Mouse (Mus musculus) activated CD4-positive, CD25-positive, alpha-beta regulatory T cell (primary cell): ENCODE data around the gene Sftpd. TPM values are rescaled to one million over a fixed set of nuclear protein-coding genes. Genes with fewer than 3 reads are reported as not detected.

Experiments
- polyA plus RNA-seq, 2 experiments: library from polyadenylated mRNA; unstranded; fragments of 100-300 nt; shearing (Covaris generic); gene quantifications; one replicate each; pipeline ENCODE4 v1.2.1; 2017

Gene Sftpd
- polyA plus RNA-seq = under 1 TPM in 1 of 2 experiments, not detected in 1; 0.25 TPM

DNA sequence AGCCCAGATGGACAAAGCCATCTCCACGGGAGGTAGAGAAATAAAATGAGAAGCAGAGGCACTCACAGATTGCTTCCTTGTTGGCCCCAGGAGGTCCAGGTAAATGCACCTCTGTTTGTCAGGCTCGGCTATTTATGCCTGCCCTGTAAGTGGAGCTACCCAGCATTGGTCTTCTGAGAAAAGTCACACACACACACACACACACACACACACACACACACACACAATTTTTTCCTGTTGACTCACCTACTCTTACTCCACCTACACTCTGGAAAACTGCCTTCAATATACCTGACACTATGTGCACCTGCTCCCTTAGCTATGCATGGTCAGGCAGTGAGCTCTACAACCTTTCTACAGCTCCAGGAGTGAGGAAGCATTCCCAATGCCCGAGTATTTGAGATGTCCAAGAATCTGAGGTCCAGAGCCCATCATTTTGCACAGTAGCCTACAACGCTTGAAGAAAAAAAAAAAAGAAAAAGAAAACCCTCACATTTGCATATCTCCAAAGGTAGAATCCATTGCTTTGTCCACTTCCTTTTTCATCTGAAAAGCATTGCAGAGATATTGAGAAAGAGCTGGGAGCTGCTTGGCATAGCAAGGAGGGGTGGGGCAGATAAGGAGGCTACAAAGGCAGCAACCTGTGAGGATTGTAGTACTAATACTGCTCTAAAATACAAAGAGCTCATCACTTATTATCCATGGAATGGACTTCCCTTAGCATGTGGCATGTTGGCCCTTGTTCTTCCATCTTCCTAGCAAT, at the start of gene Sftpd:
Gene Sftpd, minus strand, starts transcription at position 91 of the 763 bp plus-strand sequence.

GRCm38 (mm10) chr14:41151220-41151898, 33.6 kb downstream of the Sftpd start, which contains the start of gene Mbl1:
Mbl1 (plus strand) TSS chr14:41151458.

DNA sequence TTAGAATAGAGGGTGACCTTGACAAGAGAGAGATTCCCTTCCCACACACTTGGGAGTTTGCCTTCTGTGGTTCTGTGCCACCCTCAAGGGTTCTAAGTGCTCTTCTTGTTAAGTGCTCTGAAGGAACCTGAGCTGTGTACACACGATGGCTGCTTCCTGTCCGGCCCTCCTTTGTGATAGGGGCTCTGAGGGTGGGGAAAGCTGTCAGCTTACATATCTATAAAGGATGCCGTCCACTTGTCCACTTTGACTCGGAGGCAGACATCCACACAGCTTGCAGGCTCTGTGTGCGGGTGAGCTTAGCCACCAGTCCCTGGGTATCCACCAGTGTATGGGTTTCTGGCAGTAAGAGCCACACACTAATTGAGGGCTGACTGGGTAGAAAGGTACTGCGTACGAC, 53.4 kb downstream of the Sftpd start, which contains the start of gene Sftpa1:
Gene Sftpa1, plus strand, starts transcription at position 243 of the 400 bp plus-strand sequence.

Other genes with a start within 250 kb of the Sftpd start
- 100 to 1,000 TPM in 1 of 2 experiments, 10 to 100 TPM in 1; 97.2 to 123 TPM for gene Tspan14, start 218.3 kb downstream of the Sftpd start, polyA plus RNA-seq
- gene Fam213a, start 171.4 kb downstream of the Sftpd start, polyA plus RNA-seq = 10 to 100 TPM in 1 of 2 experiments, 1 to 10 TPM in 1; 6.4 to 24.0 TPM
- under 1 TPM in 1 of 2 experiments, not detected in 1; 0.26 TPM for gene Dydc2, start 115.9 kb downstream of the Sftpd start, polyA plus RNA-seq
- gene Dydc1, start 112.2 kb downstream of the Sftpd start, polyA plus RNA-seq = not detected
- gene Mat1a, start 80.1 kb downstream of the Sftpd start, polyA plus RNA-seq = under 1 TPM in 1 of 2 experiments, not detected in 1; 0.25 TPM
- not detected for gene Sftpa1, start 53.4 kb downstream of the Sftpd start, polyA plus RNA-seq
- gene Mbl1, start 33.7 kb downstream of the Sftpd start, polyA plus RNA-seq = not detected
- not detected for gene Gm2832, start 93.7 kb upstream of the Sftpd start, polyA plus RNA-seq
- under 1 TPM in 1 of 2 experiments, not detected in 1; 0.88 TPM for gene Gm5798, start 163.5 kb upstream of the Sftpd start, polyA plus RNA-seq
- gene Gm7945, start 201.2 kb upstream of the Sftpd start, polyA plus RNA-seq = not detected
- gene Gm6482, start 223.1 kb upstream of the Sftpd start, polyA plus RNA-seq = not detected